Mouse (Mus musculus): Measurements from ENCODE around the gene Med19. TPM values are rescaled to one million over a fixed set of nuclear protein-coding genes. Genes with fewer than 3 reads are reported as not detected.

The Med19 gene
- total RNA-seq, 2 experiments from 2014 or later = 16.1 to 24.5 TPM

Other genes starting within 250 kb of the Med19 start
- 7.0 and 8.3 TPM in 2 replicates for gene Tfpi, start 201.6 kb upstream of the Med19 start, total RNA-seq (2015)
- gene Tfpi, start 201.6 kb upstream of the Med19 start, total RNA-seq (2017) = 7.5 and 8.4 TPM in 2 replicates
- 14.9 and 20.9 TPM in 2 replicates for gene Ctnnd1, start 27.6 kb upstream of the Med19 start, total RNA-seq (2015)
- gene Ctnnd1, start 27.6 kb upstream of the Med19 start, total RNA-seq (2017) = 14.8 and 17.8 TPM in 2 replicates
- 0.07 TPM in 1 of 2 replicates, not detected in the other for gene Btbd18, start 19.3 kb upstream of the Med19 start, total RNA-seq (2015)
- gene Btbd18, start 19.3 kb upstream of the Med19 start, total RNA-seq (2017) = not detected in 2 replicates
- gene Selenoh, start 7.6 kb upstream of the Med19 start, total RNA-seq (2015) = 126 and 155 TPM in 2 replicates
- 76.2 and 102 TPM in 2 replicates for gene Selenoh, start 7.6 kb upstream of the Med19 start, total RNA-seq (2017)
- not detected in 2 replicates for gene Gm28635, start 361 bp upstream of the Med19 start, total RNA-seq (2015)
- not detected in 2 replicates for gene Gm28635, start 361 bp upstream of the Med19 start, total RNA-seq (2017)
- 42.4 and 49.0 TPM in 2 replicates for gene Tmx2, start 738 bp downstream of the Med19 start, total RNA-seq (2015)
- 29.4 and 38.5 TPM in 2 replicates for gene Tmx2, start 738 bp downstream of the Med19 start, total RNA-seq (2017)
- 39.8 and 42.7 TPM in 2 replicates for gene Zdhhc5, start 36.8 kb downstream of the Med19 start, total RNA-seq (2015)
- 32.6 and 37.9 TPM in 2 replicates for gene Zdhhc5, start 36.8 kb downstream of the Med19 start, total RNA-seq (2017)
- gene Clp1, start 48.9 kb downstream of the Med19 start, total RNA-seq (2015) = 33.1 and 34.5 TPM in 2 replicates
- gene Clp1, start 48.9 kb downstream of the Med19 start, total RNA-seq (2017) = 33.1 and 36.2 TPM in 2 replicates
- 0.16 and 0.82 TPM in 2 replicates for gene Ypel4, start 55.7 kb downstream of the Med19 start, total RNA-seq (2015)
- gene Ypel4, start 55.7 kb downstream of the Med19 start, total RNA-seq (2017) = 0.40 and 0.69 TPM in 2 replicates
- gene Gm19426, start 65.3 kb downstream of the Med19 start, total RNA-seq (2015) = not detected in 2 replicates
- gene Gm19426, start 65.3 kb downstream of the Med19 start, total RNA-seq (2017) = not detected in 2 replicates
- 1.5 and 2.1 TPM in 2 replicates for gene Serping1, start 97.0 kb downstream of the Med19 start, total RNA-seq (2015)
- gene Serping1, start 97.0 kb downstream of the Med19 start, total RNA-seq (2017) = 0.94 and 2.2 TPM in 2 replicates
- 23.7 and 27.7 TPM in 2 replicates for gene Ube2l6, start 120.4 kb downstream of the Med19 start, total RNA-seq (2015)
- gene Ube2l6, start 120.4 kb downstream of the Med19 start, total RNA-seq (2017) = 25.2 and 31.5 TPM in 2 replicates
- not detected in 2 replicates for gene Smtnl1, start 144.2 kb downstream of the Med19 start, total RNA-seq (2015)
- gene Smtnl1, start 144.2 kb downstream of the Med19 start, total RNA-seq (2017) = not detected in 2 replicates
- gene Timm10, start 148.6 kb downstream of the Med19 start, total RNA-seq (2015) = 17.7 and 18.6 TPM in 2 replicates
- 14.2 and 19.8 TPM in 2 replicates for gene Timm10, start 148.6 kb downstream of the Med19 start, total RNA-seq (2017)
- gene Slc43a1, start 160.4 kb downstream of the Med19 start, total RNA-seq (2015) = 3.7 and 5.2 TPM in 2 replicates
- 1.6 and 3.1 TPM in 2 replicates for gene Slc43a1, start 160.4 kb downstream of the Med19 start, total RNA-seq (2017)
- gene Rtn4rl2, start 208.3 kb downstream of the Med19 start, total RNA-seq (2015) = not detected in 2 replicates
- not detected in 2 replicates for gene Rtn4rl2, start 208.3 kb downstream of the Med19 start, total RNA-seq (2017)

Data from megakaryocyte, adult 5-6 weeks (primary cell).